31 mouse cellular contexts compared by ENCODE assay signal in genomic region chr7:140670693-140671092, GRCm38 (mm10). TPM values are rescaled to one million over a fixed set of nuclear protein-coding genes. Genes with fewer than 3 reads are reported as not detected.
"Had no signal": no experiment of that assay in that cellular context is flagged by ENCODE, and none has a peak within 500 bp of the region (broad histone marks: within the 10 kb centered on the region; RNA-seq: fewer than 3 reads in every experiment).

No protein-coding gene starts in this region.

RNA-seq across cellular contexts. Expression of gene Olfr539, which starts 11.0 kb away (rescaled TPM):
- polyA plus RNA-seq: limb, embryonic 10.5 days; limb, embryonic 11.5 days; limb, embryonic 12.5 days; liver, adult 2 months; liver, embryonic 11.5 days; liver, embryonic 12.5 days; liver, embryonic 13.5 days; liver, embryonic 14.5 days; liver, embryonic 15.5 days; liver, embryonic 16.5 days; liver, postnatal 0 days; lung, adult 2 months; lung, embryonic 14.5 days; lung, embryonic 15.5 days; lung, embryonic 16.5 days; lung, postnatal 0 days; macrophage; midbrain, embryonic 10.5 days; midbrain, embryonic 11.5 days; midbrain, embryonic 12.5 days; midbrain, embryonic 14.5 days; midbrain, embryonic 15.5 days; myocyte; neural tube, embryonic 11.5 days; neural tube, embryonic 12.5 days had no signal

RNA-seq across cellular contexts. Expression of gene Olfr45, which starts 11.1 kb away (rescaled TPM):
- polyA plus RNA-seq: limb, embryonic 10.5 days; limb, embryonic 12.5 days; limb, embryonic 15.5 days; liver, adult 2 months; liver, embryonic 11.5 days; liver, embryonic 12.5 days; liver, embryonic 13.5 days; liver, embryonic 14.5 days; liver, embryonic 15.5 days; liver, embryonic 16.5 days; liver, postnatal 0 days; lung, adult 2 months; lung, embryonic 14.5 days; lung, embryonic 15.5 days; lung, embryonic 16.5 days; lung, postnatal 0 days; macrophage; midbrain, embryonic 10.5 days; midbrain, embryonic 11.5 days; midbrain, embryonic 12.5 days; midbrain, embryonic 13.5 days; midbrain, embryonic 14.5 days; midbrain, embryonic 15.5 days; midbrain, embryonic 16.5 days; midbrain, postnatal 0 days; myocyte; neural tube, embryonic 11.5 days; neural tube, embryonic 12.5 days had no signal

RNA-seq across cellular contexts. Expression of gene Olfr53, which starts 24.4 kb away (rescaled TPM):
- polyA plus RNA-seq: limb, embryonic 10.5 days; limb, embryonic 11.5 days; limb, embryonic 12.5 days; limb, embryonic 13.5 days; limb, embryonic 14.5 days; limb, embryonic 15.5 days; liver, adult 2 months; liver, embryonic 11.5 days; liver, embryonic 12.5 days; liver, embryonic 13.5 days; liver, embryonic 14.5 days; liver, embryonic 15.5 days; liver, embryonic 16.5 days; liver, postnatal 0 days; lung, adult 2 months; lung, embryonic 14.5 days; lung, embryonic 15.5 days; lung, embryonic 16.5 days; lung, postnatal 0 days; macrophage; midbrain, embryonic 10.5 days; midbrain, embryonic 11.5 days; midbrain, embryonic 12.5 days; midbrain, embryonic 13.5 days; midbrain, embryonic 14.5 days; midbrain, embryonic 15.5 days; midbrain, embryonic 16.5 days; midbrain, postnatal 0 days; myocyte; neural tube, embryonic 11.5 days; neural tube, embryonic 12.5 days had no signal

RNA-seq across cellular contexts. Expression of gene Olfr541, which starts 26.4 kb away (rescaled TPM):
- polyA plus RNA-seq: limb, embryonic 10.5 days; limb, embryonic 11.5 days; limb, embryonic 12.5 days; limb, embryonic 13.5 days; limb, embryonic 14.5 days; limb, embryonic 15.5 days; liver, embryonic 11.5 days; liver, embryonic 12.5 days; liver, embryonic 13.5 days; liver, embryonic 14.5 days; liver, embryonic 15.5 days; liver, embryonic 16.5 days; liver, postnatal 0 days; lung, adult 2 months; lung, embryonic 14.5 days; lung, embryonic 15.5 days; lung, embryonic 16.5 days; lung, postnatal 0 days; macrophage; midbrain, embryonic 10.5 days; midbrain, embryonic 11.5 days; midbrain, embryonic 12.5 days; midbrain, embryonic 13.5 days; midbrain, embryonic 14.5 days; midbrain, embryonic 15.5 days; midbrain, embryonic 16.5 days; midbrain, postnatal 0 days; myocyte; neural tube, embryonic 11.5 days; neural tube, embryonic 12.5 days had no signal

RNA-seq across cellular contexts. Expression of gene Olfr61, which starts 41.9 kb away (rescaled TPM):
- polyA plus RNA-seq: limb, embryonic 10.5 days; limb, embryonic 11.5 days; limb, embryonic 12.5 days; limb, embryonic 13.5 days; limb, embryonic 14.5 days; limb, embryonic 15.5 days; liver, adult 2 months; liver, embryonic 11.5 days; liver, embryonic 12.5 days; liver, embryonic 13.5 days; liver, embryonic 14.5 days; liver, embryonic 15.5 days; liver, embryonic 16.5 days; liver, postnatal 0 days; lung, adult 2 months; lung, embryonic 14.5 days; lung, embryonic 15.5 days; lung, embryonic 16.5 days; lung, postnatal 0 days; macrophage; midbrain, embryonic 10.5 days; midbrain, embryonic 11.5 days; midbrain, embryonic 12.5 days; midbrain, embryonic 13.5 days; midbrain, embryonic 14.5 days; midbrain, embryonic 15.5 days; midbrain, embryonic 16.5 days; midbrain, postnatal 0 days; myocyte; neural tube, embryonic 11.5 days; neural tube, embryonic 12.5 days had no signal
